Comparison of ENCODE assay signal across 14 mouse cellular contexts in genomic region chr8:12774872-12775298, GRCm38 (mm10). TPM values are rescaled to one million over a fixed set of nuclear protein-coding genes. Genes with fewer than 3 reads are reported as not detected.
DNase-seq lines count a peak whose midpoint lies in the region; ATAC-seq and TF ChIP-seq lines count a peak whose summit lies in the region.
"Had no signal": no experiment of that assay in that cellular context is flagged by ENCODE, and none has a peak within 500 bp of the region (broad histone marks: within the 10 kb centered on the region; RNA-seq: fewer than 3 reads in every experiment).

No protein-coding gene starts in this region.

- peak overlapping the region; percentile 43 for H3K4me2 ChIP-seq in heart, embryonic 11.5 days
- H3K4me2 ChIP-seq in intestine, postnatal 0 days (replicated peaks; ENCODE audit: low read depth), result no peak overlapping the region
- H3K4me2 ChIP-seq: embryonic facial prominence, embryonic 15.5 days; forebrain, embryonic 12.5 days; limb, embryonic 12.5 days; midbrain, embryonic 13.5 days; neural tube, embryonic 12.5 days had no signal

- peak; percentile 59 for DNase-seq in ZHBTc4 (ENCODE audit: low read depth, low spot score)
- DNase-seq in lung, postnatal 36 days, result peak; percentile 71
- no peak for DNase-seq in urinary bladder, postnatal 36 days (ENCODE audit: low spot score in 2 of 2)
- DNase-seq in ovary, postnatal 10 days (ENCODE audit: low spot score), result no peak
- DNase-seq: cerebellum, adult 2 months; kidney, postnatal 36 days had no signal

- no peak; the same call in 1 of the 2 replicates for ATAC-seq in heart, embryonic 11.5 days (replicated peaks; ENCODE audit: insufficient number of reproducible peaks, low FRiP score, low TSS enrichment)
- ATAC-seq in intestine, postnatal 0 days, result peak; percentile 74
- no peak for ATAC-seq in monocyte, adult 5-6 weeks (replicated peaks; ENCODE audit: insufficient number of reproducible peaks, low FRiP score, low TSS enrichment, poor library complexity, severe bottlenecking)
- ATAC-seq: midbrain, embryonic 13.5 days had no signal

- WGBS in heart, embryonic 11.5 days (ENCODE audit: insufficient replicate concordance), result 30% methylated on average over 4 of the region's 4 CpGs
- WGBS in intestine, postnatal 0 days, result 33% methylated on average over 4 of the region's 4 CpGs

- H3K27me3 ChIP-seq in heart, embryonic 11.5 days (ENCODE audit: control insufficient read depth, insufficient read depth, low read length), result no peaks in the 10 kb centered on the region
- H3K27me3 ChIP-seq in intestine, postnatal 0 days (replicated peaks; ENCODE audit: control insufficient read depth, insufficient read depth, low read length), result no peaks in the 10 kb centered on the region
- H3K27me3 ChIP-seq: embryonic facial prominence, embryonic 15.5 days; forebrain, embryonic 12.5 days; limb, embryonic 12.5 days; midbrain, embryonic 13.5 days; neural tube, embryonic 12.5 days had no signal

- TF ChIP-seq CTCF in intestine, postnatal 0 days (IDR thresholded peaks at IDR 0.05; ENCODE audit: low read depth), result no peak; the same call in 1 of the 2 replicates

- peak overlapping the region; percentile 36; the same call in 1 of the 2 replicates for H3K9ac ChIP-seq in heart, embryonic 11.5 days (ENCODE audit: low read depth, low read length)
- H3K9ac ChIP-seq in intestine, postnatal 0 days (ENCODE audit: low read depth, low read length), result no peak overlapping the region
- H3K9ac ChIP-seq: embryonic facial prominence, embryonic 15.5 days; forebrain, embryonic 12.5 days; limb, embryonic 12.5 days; midbrain, embryonic 13.5 days; neural tube, embryonic 12.5 days had no signal

- H3K4me1 ChIP-seq in heart, embryonic 11.5 days (ENCODE audit: control insufficient read depth, insufficient read depth, low read length), result peaks cover 75% of the 10 kb centered on the region
- H3K4me1 ChIP-seq in intestine, postnatal 0 days (replicated peaks; ENCODE audit: control insufficient read depth, insufficient read depth, low read length), result peaks cover 16% of the 10 kb centered on the region; the same call in 1 of the 2 replicates
- H3K4me1 ChIP-seq: midbrain, embryonic 13.5 days; neural tube, embryonic 12.5 days had no signal

- H3K9me3 ChIP-seq in heart, embryonic 11.5 days (replicated peaks; ENCODE audit: control insufficient read depth, low read length), result no peaks in the 10 kb centered on the region
- no peaks in the 10 kb centered on the region for H3K9me3 ChIP-seq in intestine, postnatal 0 days (ENCODE audit: control insufficient read depth)
- H3K9me3 ChIP-seq: embryonic facial prominence, embryonic 15.5 days; forebrain, embryonic 12.5 days; limb, embryonic 12.5 days; midbrain, embryonic 13.5 days; neural tube, embryonic 12.5 days had no signal

- peak overlapping the region; percentile 89 for H3K27ac ChIP-seq in heart, embryonic 11.5 days (ENCODE audit: low read depth, low read length)
- peak overlapping the region; percentile 82 for H3K27ac ChIP-seq in intestine, postnatal 0 days (ENCODE audit: low read depth, low read length)
- H3K27ac ChIP-seq: embryonic facial prominence, embryonic 15.5 days; forebrain, embryonic 12.5 days; limb, embryonic 12.5 days; midbrain, embryonic 13.5 days; neural tube, embryonic 12.5 days had no signal

- H3K4me3 ChIP-seq in heart, embryonic 11.5 days (ENCODE audit: low read depth, low read length), result no peak overlapping the region
- no peak overlapping the region for H3K4me3 ChIP-seq in intestine, postnatal 0 days (ENCODE audit: low read depth, low read length)
- H3K4me3 ChIP-seq: embryonic facial prominence, embryonic 15.5 days; forebrain, embryonic 12.5 days; limb, embryonic 12.5 days; midbrain, embryonic 13.5 days; neural tube, embryonic 12.5 days had no signal

- H3K36me3 ChIP-seq in heart, embryonic 11.5 days (ENCODE audit: control insufficient read depth, insufficient read depth, low read length), result no peaks in the 10 kb centered on the region
- H3K36me3 ChIP-seq in intestine, postnatal 0 days (ENCODE audit: control insufficient read depth, insufficient read depth), result no peaks in the 10 kb centered on the region
- H3K36me3 ChIP-seq: embryonic facial prominence, embryonic 15.5 days; forebrain, embryonic 12.5 days; limb, embryonic 12.5 days; midbrain, embryonic 13.5 days; neural tube, embryonic 12.5 days had no signal

RNA-seq across cellular contexts. Expression of gene Atp11a, which starts 18.1 kb away (rescaled TPM):
- polyA plus RNA-seq in heart, embryonic 11.5 days (2014; fragmentation: Nextera tagmentation; extraction: Ambion mirVana), result 15.6 and 16.4 TPM in 2 replicates
- polyA plus RNA-seq in intestine, postnatal 0 days (2015; fragmentation: Nextera tagmentation; extraction: Ambion mirVana), result 23.3 and 24.3 TPM in 2 replicates
- 14.4 to 19.7 TPM (median 18.2 TPM) in 3 replicates for total RNA-seq in monocyte, adult 5-6 weeks (2017)

Comparison
In these comparisons a context has a peak if more than half of its experiments do, and no peak if none do; other contexts are left out.
1. DNase-seq: peak in ZHBTc4 (single experiment) and lung, postnatal 36 days (single experiment); none in urinary bladder, postnatal 36 days (0 of 2) and ovary, postnatal 10 days (single experiment).